Mouse (Mus musculus): ENCODE data around the gene Gfer.
A peak's percentile ranks its signal among the peaks of the same experiment; 100 is the strongest.
"Not testable (repeated sequence)": the region's sequence is repeated elsewhere in the genome, so short reads cannot be mapped to it uniquely, and the experiment has no call there.

Gene Gfer

DNA sequence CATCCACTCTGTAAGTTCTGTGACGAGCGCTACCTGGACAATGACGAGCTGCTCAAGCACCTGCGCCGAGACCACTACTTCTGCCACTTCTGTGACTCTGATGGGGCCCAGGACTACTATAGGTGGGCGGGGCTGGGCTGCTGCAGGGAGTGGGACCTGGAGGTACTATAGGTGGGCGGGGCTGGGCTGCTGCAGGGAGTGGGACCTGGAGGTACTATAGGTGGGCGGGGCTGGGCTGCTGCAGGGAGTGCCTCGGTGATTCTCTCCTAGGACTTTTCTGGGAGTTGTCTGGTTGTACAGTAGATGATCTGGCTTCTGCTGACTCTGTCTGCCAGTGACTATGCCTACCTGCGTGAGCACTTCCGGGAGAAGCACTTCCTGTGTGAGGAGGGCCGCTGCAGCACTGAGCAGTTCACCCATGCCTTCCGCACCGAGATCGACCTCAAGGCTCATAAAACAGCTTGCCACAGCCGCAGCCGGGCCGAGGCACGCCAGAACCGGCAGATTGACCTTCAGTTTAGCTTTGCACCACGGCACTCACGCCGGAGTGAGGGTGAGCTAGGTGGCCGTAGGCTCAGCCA lies 18.4 kb downstream of the Gfer start:
- DNase-seq, result no peak

DNA sequence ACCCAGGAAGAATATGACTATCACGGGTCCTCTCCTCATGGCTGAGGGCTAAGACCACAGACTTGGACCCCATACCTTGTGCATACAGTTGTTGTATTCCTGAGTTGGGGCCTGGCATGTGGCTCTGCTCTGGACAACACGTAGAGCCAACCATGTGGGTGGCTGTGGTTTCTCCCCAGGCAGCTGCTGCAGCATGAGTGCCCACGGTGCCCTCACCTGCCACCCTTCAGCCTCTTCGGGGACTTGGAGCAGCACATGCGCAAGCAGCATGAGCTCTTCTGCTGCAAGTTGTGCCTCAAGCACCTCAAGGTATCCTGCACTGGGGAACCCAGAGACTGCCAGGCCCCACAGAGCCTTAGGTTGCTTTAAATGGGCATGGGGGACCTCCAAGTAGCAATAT lies 19.1 kb downstream of the Gfer start:
- no peak for DNase-seq

DNA sequence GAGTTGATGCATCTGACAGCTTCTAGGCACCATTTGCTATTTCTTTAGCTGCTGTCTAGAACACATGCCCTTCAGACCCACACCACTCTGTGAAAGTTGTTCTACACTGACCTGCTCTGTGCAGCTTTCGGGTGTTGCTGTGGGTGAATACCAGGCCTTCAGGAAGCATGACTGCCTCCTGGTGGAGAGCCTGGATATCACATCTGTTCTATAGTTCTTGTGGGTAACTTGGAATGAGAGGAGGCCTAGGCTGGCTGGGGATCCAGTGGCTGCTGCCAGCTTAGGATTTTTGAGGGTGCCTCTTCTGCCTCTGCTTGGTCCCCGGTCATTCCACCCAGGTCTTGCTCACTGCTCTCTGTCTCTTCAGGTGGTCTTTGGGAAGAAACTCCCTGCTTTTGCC lies 19.8 kb downstream of the Gfer start:
- peak; percentile 71 for DNase-seq

DNA sequence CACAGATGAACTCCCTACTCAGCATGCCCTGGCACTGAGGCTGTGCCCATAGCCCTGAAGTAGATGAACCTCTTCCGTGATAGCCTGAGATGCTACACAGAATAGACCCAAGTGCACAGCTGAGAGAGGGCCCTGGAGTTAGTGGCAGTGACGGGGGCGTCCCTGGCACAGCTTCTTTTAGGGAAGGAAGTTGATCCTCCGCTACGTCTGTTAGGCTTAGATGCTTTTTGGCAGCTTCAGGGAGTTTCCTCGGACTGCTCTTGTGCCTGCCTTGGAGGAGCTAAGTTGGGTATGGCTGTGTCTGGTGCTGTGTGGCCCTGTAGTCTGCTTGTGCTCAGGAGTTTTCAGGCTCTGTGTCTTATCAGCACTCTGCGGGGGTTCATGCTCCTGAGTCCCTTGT lies 21.7 kb downstream of the Gfer start:
- no peak for DNase-seq

DNA sequence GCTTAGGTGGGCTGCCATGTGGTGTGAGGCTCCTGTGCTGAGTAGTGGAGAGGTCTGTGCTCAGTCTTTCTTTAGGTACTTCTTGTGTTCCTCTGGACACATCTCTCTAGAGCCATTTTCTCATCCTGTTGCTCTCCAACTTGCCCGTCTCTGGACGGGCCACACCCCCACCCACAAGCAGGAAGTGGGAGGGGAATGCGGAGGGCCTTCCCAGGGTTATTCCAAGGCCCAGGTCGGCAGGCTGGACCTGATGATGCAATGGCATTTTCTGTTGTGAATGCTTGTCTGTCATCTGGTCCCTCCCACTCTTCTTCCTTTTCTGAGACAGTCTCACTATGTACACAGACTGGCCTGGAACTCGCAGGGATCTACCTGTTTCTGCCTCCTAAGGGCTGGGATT lies 23.8 kb downstream of the Gfer start:
- DNase-seq, result peak; percentile 66

DNA sequence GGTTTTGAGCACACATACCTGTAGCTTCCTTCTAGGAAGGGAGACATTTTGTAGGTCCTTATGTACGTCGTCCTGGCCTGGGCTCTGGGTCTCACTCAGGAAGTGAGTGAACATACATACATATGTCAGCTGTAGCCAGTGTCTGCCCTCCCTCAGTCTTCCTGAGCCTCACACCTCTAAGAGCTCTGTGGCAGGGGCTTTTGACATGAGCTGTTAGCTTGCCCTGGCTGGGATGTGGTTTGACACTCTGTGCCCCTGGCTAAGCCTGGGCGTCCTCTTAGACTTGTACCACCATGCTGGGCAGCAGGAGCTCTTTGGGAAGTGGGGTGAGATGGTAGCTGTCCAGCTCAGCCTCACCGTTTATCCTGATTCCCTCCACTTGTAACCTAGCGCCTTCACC lies 24.6 kb downstream of the Gfer start:
- DNase-seq, result no peak

DNA sequence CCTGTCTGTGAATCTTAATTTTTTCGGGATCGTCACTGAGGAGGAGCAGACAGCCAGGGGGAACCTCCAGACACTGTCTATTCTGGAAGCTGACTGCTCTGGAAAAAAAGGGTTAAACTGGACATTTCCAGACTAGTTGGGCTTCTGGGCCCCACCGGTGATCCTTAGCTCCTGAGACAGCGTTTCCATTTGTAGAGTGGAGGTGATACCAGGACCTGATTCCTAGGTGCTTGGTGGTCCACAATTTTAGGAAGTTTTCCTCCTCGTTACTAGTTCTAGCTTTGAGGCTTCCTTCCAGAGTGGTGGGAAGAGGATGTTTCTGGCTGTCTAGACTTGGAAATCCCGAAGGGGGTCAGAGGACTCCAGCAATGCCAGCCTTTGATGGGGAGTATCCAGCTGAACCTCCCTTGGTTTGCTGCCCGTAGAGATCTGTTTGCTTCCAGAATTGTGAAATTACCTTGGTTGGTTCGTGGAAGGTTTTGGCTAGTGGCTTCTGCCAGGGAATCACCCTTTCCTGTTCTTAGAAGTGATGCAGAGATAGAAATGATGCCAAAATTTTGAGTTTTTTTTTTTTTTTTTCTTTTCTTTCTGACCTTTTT lies 25.6 kb downstream of the Gfer start:
- no peak for DNase-seq

DNA sequence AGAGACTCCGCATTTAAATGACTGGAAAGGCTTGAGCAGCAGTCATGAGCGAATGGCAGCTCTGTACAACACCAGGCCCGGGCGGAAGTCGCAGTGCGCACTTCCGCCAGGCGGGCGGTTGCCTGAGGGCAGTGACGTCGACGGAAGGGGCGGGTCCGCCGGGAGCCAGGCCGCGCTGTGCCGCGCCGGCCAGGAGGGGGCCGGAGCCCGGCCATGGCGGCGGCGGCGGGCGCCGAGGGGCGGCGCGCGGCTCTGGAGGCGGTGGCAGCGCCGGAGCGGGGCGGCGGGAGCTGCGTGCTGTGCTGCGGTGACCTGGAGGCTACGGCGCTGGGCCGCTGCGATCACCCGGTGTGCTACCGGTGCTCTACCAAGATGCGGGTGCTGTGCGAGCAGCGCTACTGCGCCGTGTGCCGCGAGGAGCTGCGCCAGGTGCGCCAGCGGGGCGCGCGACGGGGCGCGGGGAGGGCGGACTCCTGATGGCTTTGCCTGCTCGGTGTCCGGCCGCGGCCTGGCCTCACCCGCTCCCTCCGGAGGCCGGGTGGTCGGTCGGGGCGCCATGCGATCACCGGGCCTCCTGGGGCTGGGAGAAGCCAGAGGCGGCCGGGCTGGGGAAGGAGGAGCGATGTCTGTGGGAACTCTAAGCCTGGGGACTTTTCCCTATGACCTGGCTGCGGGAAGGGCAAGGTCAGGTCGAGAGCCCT lies 26.3 kb downstream of the Gfer start, which contains the start of gene Zfp598:
Zfp598 (plus strand) TSS at position 143 of the 701 bp plus-strand sequence.
- peak; percentile 95 for DNase-seq

DNA sequence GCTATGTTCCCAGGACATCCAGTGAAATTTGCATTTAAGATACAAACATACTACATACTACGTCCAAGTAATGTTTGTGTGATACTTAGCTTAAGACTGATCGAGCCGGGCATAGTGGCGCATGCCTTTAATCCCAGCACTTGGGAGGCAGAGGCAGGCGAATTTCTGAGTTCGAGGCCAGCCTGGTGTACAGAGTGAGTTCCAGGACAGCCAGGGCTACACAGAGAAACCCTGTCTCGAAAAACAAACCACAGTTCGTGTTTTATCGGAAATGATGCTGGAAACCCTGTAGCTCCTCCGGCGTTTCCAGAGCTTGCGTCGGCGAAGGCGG lies 26.8 kb downstream of the Gfer start:
- DNase-seq, result not testable (repeated sequence)

DNA sequence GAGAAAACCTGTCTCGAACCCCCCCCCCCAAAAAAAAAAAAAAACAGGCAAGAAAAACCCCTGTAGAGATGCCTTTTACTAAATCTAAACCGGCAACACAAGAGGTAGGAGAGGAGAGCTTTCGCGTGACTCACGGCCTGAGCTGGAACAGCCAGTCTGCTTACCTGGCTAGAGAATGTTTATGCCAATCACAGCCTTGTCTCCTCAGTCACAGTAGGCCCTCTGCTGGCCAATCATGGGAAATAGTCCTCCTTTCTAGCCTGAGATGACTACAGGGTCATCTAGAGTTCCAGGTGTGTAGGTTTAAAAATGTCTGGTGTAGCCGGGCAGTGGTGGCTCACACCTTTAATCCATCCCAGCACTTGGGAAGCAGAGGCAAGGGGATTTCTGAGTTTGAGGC lies 28.5 kb downstream of the Gfer start:
- DNase-seq, result peak; percentile 60

DNA sequence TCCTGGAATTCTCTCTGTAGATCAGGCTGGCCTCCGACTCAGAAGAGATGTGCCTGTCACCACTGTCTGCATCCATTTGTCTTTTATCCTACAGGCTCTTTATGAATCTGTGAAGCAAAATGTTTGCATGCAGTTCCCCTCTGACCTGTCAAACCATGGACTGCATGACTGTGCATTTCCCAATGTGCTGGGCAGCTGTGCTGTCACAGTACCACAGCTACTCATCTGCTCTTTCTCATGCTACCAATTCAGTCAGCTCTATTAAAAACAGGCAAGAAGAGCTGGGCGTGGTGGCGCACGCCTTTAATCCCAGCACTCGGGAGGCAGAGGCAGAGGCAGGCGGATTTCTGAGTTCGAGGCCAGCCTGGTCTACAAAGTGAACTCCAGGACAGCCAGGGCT lies 28.9 kb downstream of the Gfer start:
- not testable (repeated sequence) for DNase-seq

DNA sequence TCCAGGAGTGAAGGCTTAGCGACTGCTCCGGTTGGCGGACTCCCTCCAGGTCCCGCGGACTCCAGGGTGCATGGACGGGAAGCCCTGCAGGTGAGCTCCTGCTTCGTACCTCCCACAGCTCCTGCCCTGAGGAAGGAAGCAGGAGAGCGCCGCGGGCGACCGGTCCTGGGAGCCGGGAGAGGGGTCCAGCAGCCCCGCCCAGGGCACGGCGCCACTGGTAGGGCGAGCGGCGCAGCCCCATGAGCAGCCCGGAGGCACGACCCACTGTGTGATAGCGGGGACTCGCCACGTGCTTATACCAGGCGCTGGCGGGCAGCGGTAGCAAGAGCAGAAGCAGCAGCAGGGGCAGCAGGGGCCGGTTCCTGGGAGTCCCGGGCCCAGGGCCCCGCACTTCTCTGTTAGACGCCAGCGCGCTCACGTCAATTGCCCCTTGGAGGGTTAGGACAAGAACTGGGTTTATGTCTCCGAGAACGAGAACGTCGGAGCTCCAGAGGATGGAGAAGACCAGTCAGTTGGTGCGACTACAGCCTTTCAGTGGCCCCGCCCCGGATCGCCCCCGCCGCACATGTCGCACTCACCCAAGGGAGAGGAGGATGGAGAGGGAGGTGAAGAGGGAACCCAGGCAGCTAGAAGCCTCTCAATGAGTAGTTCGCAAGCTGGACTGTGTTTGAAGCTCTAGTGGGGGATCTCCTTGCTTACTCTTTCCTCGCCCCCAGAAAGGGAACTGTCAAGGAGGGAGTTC lies 37.8 kb downstream of the Gfer start, which contains the start of gene Npw:
Npw (minus strand) TSS at position 441 of the 742 bp plus-strand sequence.
- no peak for DNase-seq

DNA sequence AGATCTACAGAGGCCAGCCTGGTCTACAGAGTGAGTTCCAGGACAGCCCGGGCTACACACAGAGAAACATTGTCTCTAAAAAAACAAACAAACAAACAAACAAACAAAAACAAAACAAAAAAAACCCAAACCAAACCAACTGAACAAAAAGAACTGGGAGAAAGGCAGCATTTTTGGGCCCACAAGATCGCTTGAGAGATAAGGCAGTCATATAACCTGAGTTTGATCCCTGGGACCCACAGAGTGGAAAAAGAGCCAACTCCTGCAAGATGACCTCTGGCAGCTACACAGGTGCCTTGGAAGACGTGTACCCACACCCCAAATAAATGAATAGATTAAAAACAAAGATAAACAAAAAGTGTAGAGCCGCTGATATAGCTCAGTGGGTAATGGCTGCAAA lies 41.0 kb downstream of the Gfer start:
- no peak for DNase-seq

DNA sequence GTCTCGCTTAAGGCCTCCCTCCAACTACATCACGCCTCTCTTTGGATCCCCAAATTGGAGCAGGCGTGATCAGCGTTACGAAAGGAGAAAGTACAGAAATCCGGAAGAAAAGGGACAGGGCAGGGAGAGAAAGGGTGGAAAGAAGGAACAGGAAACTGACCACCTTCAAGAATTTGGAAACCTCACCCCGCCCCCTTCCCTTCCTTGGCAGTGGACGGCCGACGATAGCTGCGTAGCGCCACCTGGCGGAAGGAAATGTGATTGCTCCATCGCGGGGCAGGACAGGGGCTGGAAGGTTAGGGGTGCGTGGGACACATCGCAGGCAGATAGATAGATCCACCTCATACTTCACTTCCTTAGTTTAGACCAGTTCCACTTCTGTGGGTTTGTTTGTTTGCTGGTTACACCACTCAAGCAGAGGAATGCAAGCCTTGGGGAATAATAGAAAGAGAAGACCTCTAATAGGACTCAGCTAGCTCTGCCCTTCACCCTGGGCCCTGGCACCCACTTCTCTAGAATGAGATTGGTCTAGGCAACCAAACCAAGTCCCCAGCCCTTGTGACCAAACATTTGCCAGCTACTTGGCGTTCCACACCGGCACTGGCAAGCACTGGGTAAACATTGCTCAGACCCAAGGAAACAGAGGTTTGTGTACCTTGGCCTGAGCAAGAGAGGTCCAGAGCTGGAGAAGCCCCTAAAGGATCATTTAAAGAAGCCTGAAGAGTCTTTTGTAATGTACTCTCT lies 41.8 kb downstream of the Gfer start:
- peak; percentile 83 for DNase-seq

DNA sequence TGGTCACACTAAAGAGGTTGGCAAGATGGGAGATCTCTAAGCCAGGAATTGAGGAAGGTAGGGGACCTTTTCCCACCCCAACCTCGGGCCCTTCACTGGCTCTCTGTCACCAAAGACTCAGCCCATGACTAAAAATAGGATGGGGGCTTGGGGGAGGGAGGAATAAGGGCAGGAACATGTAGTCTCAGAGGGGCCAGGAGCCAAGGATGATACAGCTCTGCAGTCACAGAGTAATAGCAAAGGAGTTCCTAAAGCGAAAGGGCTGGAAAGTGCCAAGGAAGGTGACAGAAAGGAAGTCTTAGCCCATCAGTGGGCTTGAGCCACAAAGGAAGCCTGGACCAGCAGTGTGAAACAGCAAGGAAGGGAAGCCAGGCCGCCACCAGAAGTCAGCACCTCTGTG lies 44.1 kb downstream of the Gfer start:
- no peak for DNase-seq

DNA sequence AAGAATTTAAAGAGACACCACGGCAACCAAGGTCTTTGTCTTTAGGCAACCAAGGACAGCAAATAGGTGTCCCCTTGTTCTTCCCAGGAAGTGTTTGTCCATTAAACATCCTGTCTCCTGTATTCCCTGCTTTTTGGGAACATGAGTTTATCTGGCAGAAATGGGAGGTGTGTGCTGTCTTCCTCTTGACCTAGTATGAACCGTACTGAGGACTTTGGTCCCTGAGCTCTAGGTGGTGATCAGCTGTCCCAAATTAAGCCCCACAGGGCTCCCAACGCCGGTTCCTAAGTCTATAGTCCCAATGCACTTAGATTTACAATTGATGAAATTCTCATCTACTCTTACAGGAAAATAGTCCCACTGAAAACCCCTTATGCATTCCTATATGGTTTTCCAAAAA lies 45.2 kb downstream of the Gfer start:
- no peak for DNase-seq

DNA sequence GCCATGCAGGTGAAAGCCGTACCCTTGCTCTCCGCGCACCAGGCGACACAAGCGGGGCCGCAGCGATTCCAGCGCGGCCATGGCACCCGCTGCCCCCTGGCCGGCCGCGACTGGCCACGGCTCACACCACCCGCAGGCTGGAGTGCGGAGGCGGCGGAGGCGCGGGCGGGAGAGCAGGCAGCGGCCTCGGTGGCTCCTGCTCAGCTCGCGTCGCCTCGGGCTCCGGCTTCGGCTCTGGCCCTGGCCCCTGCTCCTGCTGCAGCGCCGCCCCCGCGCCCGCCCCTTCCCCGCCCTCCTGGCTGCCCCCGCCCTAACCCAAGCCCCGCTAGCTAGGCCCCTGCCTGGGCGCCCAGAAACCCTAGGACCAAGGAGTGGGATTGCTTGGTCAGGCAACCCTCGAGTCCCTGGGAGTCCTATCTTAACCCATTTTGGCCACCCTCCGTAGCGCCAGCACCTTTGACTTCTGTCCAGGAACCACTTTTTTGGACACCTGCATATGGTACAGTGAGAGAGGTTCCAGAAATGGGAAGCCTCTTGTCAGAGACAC lies 45.8 kb downstream of the Gfer start, which contains the start of gene Slc9a3r2:
Slc9a3r2 (minus strand) TSS at position 258 of the 547 bp plus-strand sequence.
- peak; percentile 72 for DNase-seq

DNA sequence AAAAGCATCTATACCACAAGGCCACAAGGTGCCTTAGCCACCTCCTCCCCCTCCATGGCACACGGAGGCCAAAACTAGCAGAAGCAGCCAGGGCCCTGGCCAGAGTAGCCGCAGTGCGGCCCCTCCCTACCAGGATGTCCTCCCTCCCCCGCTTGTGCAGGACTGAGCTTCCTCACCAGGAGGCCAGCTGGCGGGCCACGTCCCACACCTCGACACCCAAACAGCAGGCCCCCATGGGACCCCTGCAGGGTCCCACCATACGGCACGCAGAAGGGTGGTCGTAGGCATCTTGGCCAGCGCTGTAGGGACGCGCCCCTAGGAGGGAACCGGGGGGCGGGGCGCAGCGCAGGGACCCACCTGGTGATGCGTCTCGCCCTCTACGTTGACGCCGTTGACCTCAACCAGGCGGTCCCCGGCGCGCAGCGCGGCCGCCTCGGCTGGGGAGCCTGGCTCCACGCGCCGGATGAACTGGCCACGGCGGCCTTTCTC lies 46.3 kb downstream of the Gfer start:
- peak; percentile 32 for DNase-seq

DNA sequence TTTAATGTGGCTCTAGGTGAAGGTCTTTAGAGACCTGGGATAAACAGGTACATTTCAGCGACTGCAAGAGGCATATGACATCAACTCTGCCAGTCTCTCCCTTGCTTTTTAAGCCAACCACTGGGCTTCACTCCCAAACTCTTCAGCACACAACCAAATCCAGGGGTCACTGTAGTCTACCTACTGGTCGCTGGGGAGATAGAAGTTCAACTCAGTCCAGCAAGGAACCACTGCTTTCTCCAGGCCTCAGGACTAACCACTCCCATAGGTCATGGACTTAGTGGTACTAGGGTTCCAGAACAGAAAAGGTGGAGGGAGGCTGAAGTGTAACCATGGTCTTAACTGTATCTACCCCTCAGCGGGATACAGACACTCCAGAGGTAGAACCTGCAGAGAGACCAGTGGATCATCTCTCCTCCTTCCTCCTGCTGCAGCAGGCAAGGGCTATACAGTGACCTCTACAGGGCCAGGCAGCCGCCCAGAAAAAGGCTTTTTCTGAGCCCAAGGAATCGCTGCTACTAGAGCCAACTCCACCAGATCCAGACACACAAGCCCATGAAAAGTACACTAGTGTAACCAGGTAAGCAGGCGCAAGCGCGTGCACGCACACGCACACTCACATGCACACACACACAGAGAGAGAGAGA lies 47.1 kb downstream of the Gfer start:
- no peak for DNase-seq

DNA sequence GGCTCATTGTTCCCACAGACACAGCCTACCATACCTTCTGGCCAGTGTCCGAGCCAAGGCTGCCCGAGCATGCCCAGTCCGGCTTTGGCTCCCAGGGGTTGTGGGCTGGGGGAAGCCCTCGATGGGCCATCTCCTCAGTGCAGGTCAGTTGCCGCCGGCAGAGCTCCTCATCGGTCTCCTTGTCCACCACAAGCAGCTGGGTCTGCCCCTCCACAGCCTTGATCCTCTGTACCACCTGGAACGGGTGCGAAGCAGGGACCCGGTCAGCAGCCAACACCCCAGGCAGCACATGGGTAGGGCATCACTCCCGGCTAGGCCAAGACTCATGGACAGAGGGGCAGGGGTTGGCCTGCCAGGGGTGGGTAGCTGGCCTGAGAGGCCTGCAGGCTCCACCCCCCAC lies 48.5 kb downstream of the Gfer start:
- DNase-seq, result no peak

DNA sequence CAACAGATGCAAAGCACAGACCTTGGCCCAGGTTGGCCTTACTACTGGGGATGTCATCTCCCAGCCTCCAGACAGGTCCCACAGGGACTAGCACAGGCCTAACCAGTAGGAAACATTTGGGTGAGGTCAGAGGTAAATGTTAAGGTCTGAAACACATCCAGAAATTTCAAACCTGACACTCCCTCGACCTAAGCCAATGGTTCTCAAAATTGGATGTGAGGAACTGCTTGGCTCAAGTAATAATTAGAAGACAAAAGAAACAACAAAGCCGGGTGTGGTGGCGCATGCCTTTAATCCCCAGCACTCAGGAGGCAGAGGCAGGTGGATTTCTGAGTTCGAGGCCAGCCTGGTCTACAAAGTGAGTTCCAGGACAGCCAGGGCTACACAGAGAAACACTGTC lies 49.6 kb downstream of the Gfer start:
- DNase-seq, result no peak

DNA sequence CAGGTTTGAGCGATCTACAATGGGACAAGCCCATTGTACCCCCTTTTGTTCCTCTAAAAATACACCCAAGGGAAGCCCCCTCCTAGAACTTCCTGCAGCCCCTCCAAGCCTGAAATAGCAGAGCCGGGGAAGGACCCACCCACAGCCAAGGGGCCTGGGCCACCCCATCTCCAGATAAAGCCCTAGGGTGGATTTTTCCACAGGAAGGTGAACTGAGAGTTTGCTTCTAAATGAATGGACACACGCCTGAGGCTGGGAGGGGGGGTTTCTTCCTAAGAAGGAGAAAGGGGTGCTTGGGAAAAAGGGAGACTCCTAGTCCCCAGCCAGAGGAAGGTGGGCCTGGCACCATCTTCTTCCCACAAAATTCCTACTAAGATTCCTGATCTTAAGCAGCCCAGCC lies 50.0 kb downstream of the Gfer start:
- DNase-seq, result no peak

All from liver (tissue).